Mouse (Mus musculus) heart, postnatal 25 days (tissue): ENCODE data around the gene Fhl3. TPM values are rescaled to one million over a fixed set of nuclear protein-coding genes. Genes with fewer than 3 reads are reported as not detected.
A peak's percentile ranks its signal among the peaks of the same experiment; 100 is the strongest.

Source experiments
- DNase-seq: peaks from one replicate; pipeline ENCODE4 v3.0.0; 2022; ENCODE audit warnings: low spot score
- intact Hi-C: fragments of 180-260 bp; cut with DNase I; formaldehyde crosslinking; loops from one replicate; pipeline ENCODE4 v1.15.1; 2025
- total RNA-seq, 2 experiments: library from RNA; stranded (reverse); gene quantifications; 2 replicates each; pipeline ENCODE4 v1.2.3; 2021

Fhl3 gene
- 10 to 100 TPM; 12.7 to 14.2 TPM for total RNA-seq

DNA sequence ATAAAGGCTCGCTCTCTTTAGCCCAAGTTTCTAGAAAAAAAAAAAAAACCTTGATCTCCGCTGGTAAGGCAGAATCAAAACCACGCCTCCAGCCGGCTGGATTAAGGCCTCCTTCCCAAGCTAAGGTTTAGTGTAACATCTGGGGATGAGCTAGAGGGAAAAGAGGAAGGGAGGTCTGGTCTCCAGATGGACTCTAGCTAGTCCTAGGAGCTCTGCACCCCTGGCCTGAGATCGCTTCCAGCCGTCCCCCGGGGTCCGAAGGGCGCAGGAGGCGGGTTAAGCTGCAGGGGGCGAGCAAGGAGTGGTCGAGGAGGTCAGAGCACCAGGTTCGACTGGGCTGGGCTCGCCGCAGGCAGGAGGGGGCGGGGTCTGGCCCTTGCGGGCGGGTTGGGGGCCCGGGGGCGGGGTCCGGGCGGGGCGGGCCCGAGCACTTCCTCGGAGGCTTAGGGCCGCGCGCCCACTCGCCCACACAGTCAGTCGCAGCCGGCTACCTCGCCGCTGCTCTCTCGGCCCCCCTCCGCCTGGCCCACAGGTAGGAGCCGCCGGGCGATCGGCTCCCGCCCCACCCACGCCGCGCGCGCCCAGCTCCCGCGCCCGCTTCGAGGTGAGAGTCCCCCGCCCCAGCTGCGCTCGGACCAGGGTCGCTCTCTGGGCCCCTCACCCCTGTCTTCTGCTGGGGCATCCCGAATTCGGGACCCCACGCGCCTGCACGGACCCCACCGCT is at the start of gene Fhl3:
Gene Fhl3, plus strand, starts transcription at position 454 of the 724 bp plus-strand sequence.
- intact Hi-C loops, result no loop called here
- no peak for DNase-seq

DNA sequence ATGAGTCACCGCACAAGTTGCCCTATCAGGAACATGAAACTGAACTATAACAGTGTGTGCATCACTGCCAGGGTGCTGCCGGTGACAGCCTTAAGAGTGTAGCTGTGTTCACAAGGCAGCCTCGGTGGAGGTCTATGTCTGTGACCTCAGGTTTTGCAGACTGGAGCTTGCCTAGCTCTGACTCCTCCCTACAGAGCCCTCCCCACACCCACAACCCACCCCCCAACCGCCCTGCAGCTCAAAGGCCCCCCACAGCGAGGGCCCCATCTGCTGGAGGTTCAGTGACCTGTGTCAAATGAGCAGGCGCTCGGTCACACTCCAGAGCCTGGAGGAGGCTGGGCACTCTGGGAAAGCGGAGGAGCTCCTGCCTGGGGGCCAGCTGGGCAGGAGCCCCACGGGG is 47.6 kb upstream of the Fhl3 start:
- DNase-seq, result no peak
- intact Hi-C loops, result no loop called here

DNA sequence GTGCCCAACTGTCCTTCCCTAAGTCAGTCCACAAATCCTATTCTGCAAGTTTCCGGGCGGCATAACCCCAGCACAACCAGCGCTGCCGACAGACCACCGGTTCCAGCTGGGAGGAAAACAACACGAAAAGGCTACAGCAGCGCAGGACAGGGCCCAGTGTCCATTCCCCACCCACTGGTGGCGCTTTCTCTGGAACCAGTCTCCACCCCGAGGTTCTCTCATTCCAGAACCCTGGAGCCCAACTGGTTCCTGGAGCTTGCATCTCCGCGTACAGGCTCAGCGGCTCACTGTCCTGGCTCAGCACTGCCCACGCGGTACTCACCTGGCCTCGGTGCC is 44.0 kb upstream of the Fhl3 start, which contains the start of gene Pou3f1:
Gene Pou3f1, plus strand, starts transcription at position 290 of the 336 bp plus-strand sequence.
- DNase-seq, result no peak
- intact Hi-C loops, result loop anchor here (5.0 kb wide), 1 partner anchor 429 kb away; no protein-coding TSS in a partner anchor

DNA sequence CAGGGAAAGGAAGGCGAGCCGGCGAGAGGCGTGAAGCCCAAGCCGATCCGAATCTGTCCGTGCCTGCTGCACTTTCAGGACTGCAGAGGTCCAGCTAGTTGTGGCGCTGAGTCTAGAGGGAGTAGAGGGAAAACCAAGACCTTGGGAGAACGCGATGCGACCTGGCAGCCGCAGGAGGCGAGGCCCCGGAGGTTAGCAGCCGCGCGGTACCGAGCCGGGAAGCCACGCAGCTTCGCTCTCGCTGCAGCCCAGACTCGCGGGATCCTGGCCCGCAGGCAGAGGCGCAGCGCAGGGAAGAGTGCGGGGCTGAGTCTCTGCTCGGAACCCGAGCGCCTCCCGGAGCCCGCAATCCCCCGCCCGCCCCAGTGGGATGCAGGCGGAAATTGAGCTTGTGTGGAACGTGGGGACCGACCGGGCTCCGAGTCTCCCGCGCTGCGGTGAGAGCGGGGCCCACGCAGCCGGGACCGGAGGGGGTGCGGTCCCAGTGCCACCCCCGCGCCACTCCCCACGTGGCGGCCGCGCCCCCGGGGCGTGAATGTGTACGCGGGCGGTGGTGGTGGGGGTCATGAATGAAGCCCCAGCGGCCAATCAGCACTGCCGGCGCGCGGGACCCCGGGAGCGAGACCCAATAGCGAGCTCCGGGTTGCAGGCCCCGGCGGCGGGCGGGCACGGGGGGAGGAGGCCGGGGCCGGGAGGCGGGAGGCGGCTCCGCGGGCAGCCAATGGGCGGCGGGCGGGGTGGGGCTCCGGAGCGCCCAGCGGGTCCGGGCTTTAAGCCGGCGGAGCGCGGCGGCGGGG is 43.4 kb upstream of the Fhl3 start:
- DNase-seq, result peak; percentile 70
- intact Hi-C loops, result loop anchor here (5.0 kb wide), 1 partner anchor 430 kb away; no protein-coding TSS in a partner anchor

DNA sequence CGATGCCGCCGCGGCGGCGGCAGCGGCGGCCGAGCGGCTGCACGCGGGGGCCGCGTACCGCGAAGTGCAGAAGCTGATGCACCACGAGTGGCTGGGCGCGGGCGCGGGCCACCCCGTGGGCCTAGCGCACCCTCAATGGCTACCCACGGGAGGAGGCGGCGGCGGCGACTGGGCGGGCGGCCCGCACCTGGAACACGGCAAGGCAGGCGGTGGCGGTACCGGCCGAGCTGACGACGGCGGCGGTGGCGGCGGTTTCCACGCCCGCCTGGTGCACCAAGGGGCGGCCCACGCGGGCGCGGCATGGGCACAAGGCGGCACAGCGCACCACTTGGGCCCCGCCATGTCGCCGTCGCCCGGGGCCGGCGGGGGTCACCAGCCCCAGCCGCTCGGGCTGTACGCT is 42.7 kb upstream of the Fhl3 start:
- no peak for DNase-seq
- intact Hi-C loops, result loop anchor here (5.0 kb wide), 1 partner anchor 430 kb away; no protein-coding TSS in a partner anchor

DNA sequence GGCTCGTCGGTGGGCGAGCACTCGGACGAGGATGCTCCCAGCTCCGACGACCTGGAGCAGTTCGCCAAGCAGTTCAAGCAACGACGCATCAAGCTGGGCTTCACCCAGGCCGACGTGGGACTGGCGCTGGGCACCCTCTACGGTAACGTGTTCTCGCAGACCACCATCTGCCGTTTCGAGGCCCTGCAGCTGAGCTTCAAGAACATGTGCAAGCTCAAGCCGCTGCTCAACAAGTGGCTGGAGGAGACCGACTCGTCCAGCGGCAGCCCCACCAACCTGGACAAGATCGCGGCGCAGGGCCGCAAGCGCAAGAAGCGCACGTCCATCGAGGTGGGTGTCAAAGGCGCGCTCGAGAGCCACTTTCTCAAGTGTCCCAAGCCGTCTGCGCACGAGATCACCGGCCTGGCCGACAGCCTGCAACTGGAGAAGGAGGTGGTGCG is 42.1 kb upstream of the Fhl3 start:
- intact Hi-C loops, result loop anchor here (5.0 kb wide), 1 partner anchor 431 kb away; no protein-coding TSS in a partner anchor
- no peak for DNase-seq

DNA sequence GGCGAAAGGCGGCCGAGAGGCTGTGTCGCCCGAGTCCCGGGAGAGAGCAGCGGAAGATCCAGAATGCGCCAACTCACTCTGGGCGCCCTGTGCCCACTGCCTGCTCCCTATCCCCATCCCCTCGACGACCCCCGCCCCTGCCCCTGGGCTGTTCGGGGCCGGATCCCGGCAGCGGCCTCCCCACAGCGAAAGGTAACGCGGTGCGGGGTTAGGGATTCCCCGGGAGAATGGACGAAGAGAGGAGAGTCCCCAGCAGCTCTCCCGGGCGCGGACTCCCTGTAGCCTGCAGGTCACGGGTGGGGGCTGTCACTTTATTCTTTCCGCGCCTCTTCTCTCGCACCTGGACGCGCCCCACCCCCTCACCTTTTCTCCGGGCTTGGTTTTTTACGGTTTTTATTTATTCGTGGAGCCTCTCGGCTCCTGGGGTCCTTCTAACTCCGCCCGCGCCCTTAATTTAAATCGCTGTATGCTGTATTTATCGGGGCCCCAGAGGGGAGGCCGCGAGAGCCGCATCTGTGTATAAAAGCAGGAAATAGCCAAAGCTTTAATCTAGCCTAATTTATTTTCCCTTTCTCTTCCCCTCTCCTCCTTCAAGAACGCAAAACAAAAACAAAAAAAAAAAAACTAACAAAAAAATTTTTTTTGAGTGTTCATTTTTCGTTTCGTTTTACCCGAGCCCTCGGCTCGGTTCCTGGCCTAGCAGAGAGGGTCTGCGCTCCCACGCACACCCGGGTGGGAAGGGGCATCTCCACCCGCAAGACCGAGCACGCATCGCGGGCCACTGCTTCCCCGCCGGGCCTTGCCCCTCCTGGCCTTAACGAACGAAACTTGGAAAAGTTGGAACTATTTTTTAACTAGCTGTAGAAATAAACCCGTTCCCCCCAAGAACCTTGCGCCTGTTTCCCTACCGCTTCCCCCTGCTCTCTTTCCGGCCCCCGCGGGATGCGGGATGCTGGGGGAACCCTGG is 41.0 kb upstream of the Fhl3 start:
- intact Hi-C loops, result loop anchor here (5.0 kb wide), 3 partner anchors 432 to 702 kb away; no protein-coding TSS in a partner anchor
- DNase-seq, result no peak

DNA sequence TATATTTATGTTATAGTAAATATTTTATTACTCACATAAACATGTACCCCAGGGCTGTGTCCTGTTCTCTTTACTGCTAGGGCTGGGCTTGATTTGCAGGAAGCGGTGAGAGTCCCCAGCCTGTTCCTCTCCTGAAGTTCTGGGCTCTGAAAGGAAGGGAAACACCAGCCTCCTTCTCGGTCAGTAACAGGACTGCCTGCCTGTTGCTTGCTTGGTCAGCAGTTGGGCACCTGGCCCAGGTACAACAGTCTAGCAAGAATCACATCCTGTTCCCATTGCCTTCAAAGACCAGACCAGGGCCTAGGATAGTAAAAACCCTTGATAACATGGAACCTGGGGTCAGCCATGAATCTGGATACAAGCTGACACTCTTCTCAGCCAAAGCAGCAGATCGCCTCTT is 39.9 kb upstream of the Fhl3 start:
- DNase-seq, result no peak
- intact Hi-C loops, result loop anchor here (5.0 kb wide), 2 partner anchors 518 to 703 kb away; no protein-coding TSS in a partner anchor

DNA sequence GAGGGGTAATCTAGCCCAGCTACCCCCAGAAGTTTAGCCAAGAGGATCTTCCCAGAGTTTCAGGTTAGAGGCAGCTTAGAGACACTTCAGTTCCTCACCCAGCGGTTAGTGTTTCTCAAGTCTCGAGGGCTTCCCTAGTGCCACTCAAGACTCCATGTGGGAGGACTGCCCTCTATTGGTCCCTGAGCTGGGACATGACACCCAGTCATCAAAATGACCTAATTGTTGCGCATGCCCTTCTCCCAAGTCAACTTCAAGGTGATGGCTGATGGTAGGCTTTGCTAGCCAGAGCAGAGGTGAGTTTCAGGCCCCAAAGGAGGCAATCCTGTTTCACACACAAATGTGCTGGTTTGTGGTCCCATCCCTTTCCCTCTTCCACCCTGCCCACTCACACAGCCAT is 37.5 kb upstream of the Fhl3 start:
- no peak for DNase-seq
- intact Hi-C loops, result loop anchor here (5.0 kb wide), 2 partner anchors 521 to 706 kb away; no protein-coding TSS in a partner anchor

DNA sequence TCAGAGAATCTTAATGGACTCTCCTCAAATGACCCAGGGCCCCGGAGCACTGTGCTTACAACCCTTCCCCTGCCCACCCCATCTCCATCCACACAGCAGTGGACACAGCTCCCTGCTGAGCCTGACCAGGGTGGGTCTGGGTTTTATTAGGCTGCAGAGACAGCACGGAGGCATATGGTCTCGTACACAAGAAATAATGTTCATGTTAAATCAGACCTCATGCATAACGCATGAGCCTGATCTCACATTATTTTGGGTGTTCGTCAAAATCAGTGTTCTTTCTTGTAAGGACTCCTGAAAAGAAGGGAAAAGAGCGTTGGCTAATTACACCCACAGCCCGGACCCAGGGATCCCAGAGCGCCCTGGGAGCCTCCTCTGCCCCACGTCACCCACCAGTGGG is 36.3 kb upstream of the Fhl3 start:
- intact Hi-C loops, result loop anchor here (5.0 kb wide), 2 partner anchors 522 to 707 kb away; no protein-coding TSS in a partner anchor
- no peak for DNase-seq

DNA sequence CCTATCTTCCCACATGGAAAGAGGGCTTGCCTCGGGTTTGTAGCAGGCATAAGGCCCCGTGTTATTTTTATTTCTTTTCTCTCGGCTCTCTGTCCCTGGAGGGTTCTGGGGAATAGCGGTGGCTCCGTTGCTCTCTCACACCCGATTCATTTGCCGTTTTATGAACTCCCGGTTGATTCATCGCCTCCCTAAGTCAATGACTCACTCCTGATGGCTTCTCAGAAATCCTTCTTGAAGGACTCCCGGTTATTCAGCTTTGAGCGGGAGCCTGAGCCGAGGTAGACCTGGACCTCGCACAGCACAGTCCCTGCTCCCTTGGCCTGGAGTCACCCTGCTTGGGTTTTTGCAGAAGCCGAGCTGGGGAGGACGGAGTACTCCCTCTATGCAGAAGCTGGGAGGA is 35.9 kb upstream of the Fhl3 start:
- intact Hi-C loops, result loop anchor here (5.0 kb wide), 2 partner anchors 522 to 707 kb away; no protein-coding TSS in a partner anchor

DNA sequence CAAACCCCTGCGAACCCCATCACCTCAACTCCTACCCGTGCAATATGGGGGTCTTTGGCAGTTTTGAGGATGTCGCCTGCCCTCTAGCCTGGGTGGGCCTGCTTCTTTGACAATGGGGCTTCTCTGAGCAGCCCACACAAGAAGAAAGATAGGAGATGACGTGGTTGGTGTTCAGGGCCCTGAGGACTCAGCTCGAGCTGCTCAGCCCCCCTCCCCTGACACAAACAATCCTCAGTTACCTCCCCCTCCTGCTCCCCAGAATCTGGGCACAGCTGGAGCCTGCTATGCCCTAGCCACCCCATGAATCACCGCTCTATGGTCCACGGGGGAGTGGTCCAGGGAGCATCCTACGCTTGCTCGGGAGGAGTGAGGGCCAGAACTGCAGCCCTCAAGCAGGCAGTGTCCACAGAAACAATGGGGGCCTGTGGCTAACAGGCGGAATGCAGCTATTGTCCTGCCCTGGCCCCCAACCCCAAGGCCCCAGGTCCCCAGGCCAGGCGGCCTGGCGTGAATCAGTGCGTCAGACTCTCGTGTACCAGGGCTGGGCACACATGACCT is 32.9 kb upstream of the Fhl3 start:
- no peak for DNase-seq

More for the DNA sequence above, 35.9 kb upstream of the Fhl3 start:
- no peak for DNase-seq

DNA sequence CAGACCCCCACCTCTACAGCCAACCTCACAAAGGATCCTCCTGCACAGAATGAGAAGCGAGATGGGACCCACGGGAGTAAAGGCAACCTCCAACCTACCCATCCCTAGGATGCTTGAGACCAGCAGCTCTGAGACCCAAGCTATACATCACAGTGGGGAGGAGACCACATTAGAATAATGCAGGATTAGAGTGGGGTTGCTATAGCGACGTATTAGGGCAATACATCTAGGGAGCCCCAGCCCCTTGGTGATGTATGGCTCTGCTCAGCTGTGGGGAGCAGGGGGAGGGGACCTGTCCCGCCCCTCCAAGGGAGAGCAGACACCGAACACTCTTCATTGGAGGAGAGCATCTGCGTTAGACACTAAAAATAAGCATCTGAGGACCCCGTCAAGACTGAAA is 32.4 kb upstream of the Fhl3 start:
- intact Hi-C loops, result no loop called here
- no peak for DNase-seq

More for the DNA sequence above, 32.9 kb upstream of the Fhl3 start:
- intact Hi-C loops, result no loop called here

DNA sequence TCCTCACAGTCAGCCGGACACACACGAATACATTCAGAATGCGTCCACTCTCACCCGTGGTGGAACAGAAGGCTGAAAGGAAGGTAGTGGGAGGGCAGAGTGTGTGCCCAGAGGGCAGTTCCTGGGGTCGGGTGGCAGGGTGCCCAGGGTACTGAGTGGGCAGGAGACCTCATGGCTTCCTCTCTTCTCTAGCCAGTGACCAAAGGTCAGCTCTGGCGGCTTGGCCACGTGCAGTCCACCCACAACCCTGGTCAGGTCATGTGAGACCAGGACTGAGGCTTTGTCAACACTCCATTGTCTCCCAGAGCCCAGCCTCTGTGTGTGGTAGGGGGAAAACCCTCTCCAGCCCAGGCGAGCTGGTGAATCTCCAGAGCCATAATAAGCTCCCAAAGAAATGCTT is 30.3 kb upstream of the Fhl3 start:
- DNase-seq, result no peak
- intact Hi-C loops, result no loop called here

DNA sequence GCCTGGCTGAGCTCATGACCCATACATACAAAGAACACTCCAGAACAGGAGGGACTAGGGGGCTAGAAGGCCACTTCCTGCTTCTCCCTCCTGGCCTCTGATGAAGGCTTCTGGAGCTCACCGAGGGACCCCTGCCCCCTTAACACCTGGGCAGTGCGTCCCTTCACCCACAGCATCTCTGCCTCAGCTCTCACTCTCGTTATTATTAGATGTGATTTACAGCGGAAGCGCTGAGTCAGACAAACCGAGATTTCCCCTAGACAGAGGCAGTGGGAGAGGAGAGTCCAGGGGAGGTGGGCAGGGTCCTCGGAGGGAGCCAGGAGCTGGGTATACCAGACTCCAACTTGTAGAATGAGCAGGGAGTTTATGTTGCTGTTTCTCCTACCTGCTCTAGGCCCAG is 28.9 kb upstream of the Fhl3 start:
- DNase-seq, result no peak
- intact Hi-C loops, result no loop called here

DNA sequence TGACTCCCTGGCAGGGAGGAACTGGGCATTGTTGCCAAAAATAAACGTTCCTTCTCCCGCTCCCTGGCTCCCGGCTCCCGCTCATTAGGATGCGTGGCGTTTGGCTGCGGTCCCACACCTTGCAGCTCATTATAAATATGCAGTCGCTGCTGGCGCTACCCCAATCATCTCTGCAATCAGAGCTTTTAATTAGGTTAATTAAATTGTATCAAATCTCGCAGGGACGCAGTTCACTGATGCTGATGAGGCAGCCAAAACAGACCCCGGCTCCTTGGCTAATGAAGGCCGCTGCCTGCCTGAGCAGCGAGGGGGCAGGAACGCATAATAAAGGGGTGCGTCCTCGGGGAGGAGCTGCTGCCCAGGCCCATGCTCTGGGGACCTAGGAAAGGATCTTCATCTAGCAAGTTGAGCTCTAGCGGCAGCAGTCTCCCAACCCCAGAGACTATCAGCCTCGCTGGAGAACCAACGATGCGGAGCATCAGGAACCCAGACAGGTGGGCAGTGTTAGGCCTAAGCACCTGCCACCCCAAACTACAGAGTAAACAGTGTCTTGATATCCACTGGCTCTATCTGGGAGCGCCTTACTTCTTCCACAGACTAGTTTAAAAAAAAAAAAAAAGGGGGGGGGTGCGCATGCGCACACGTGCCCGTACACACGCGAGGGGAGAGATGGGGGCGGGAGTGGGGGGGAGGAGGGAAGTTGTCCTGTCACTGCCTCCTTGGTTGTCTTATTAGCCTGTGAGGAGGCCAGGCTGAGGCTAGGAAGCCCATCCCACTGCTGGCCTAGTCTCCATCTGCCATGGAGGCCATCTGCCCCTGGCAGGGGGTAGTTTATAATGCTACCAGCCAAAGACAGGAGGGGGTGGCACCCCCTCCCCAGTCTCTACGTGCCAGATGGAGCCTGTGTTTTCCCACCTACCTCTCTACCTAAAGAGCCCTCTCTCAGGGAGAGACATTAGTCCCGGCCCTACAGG is 27.9 kb upstream of the Fhl3 start:
- intact Hi-C loops, result no loop called here
- DNase-seq, result no peak

DNA sequence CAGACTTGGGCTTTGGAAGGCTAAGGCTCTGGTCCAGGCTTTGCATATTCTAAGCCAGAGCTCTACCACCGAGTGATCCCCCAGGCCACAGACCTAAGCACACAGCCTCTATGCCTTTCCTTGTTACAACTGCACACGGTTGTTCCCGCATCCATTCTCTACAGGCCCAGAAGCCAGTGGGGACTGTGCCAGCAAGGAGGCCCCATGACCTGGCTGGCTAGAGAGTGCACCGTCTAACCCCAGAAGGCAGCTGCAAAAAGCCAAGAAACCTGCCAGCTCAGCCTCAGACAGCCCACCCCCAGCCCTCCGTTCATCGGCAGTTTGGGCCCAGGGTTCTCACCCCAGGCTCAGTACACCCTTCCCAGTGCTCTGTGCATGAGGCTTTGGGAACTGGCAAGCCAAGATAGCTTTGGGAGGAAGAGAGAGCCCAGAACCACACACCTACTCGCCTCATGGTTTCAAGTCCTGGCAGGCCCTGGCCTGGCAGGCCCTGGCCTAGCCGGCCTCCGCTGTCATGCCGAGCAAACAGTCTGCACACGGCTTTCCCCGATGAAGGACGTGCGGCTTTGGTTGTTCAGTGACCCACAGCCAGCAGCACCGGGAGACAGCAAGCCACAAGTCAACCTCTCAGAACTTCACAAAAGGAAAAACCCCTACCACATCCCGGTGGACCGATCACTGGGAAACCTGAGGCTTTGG is 26.0 kb upstream of the Fhl3 start:
- DNase-seq, result no peak
- intact Hi-C loops, result loop anchor here (1.0 to 5.0 kb wide), 3 partner anchors 446 to 717 kb away; no protein-coding TSS in a partner anchor
